Mouse (Mus musculus) thymus, adult 2 months (tissue): Measurements from ENCODE around the gene Mrpl49.

ENCODE experiments used
- CTCF ChIP-seq: fragments of 200-500 bp; IDR thresholded peaks from 2 replicates; pipeline ENCODE4 v1.5.1; 2012; ENCODE audit warnings: mild to moderate bottlenecking, control low read depth, low read length, moderate library complexity, borderline replicate concordance; ENCODE audit not compliant: control insufficient read depth, poor library complexity, insufficient read depth; ENCODE audit errors: extremely low read depth
- POLR2A ChIP-seq: fragments of 200-500 bp; IDR thresholded peaks from 2 replicates; pipeline ENCODE4 v1.6.1; 2012; ENCODE audit warnings: mild to moderate bottlenecking, low read length, control low read depth, moderate library complexity; ENCODE audit not compliant: control insufficient read depth, poor library complexity, insufficient read depth; ENCODE audit errors: extremely low read depth

GRCm38 (mm10) chr19:6061021-6061533, 3.5 kb upstream of the Mrpl49 start, which contains the start of gene Znhit2:
- TF ChIP-seq CTCF (0 out of 2 replicates have a peak, but pooled peaks have one; percentile 9), POLR2A (peak; percentile 81)
